Mouse (Mus musculus) CH12.LX (cell line): Measurements from ENCODE around the gene Fam13c.

Source experiments
- CTCF ChIP-seq, 2 experiments: IDR thresholded peaks in 1 of 2; conservative IDR thresholded peaks in 1 of 2; 2 replicates each; pipeline ENCODE4 v1.5.1; 2011 to 2012; ENCODE audit warnings: low read depth in 2 of 2, low read length in 2 of 2, improper control_type of control experiment in 1 of 2, inconsistent platforms in 1 of 2, mild to moderate bottlenecking in 1 of 2, moderate library complexity in 1 of 2
- ELF1 ChIP-seq: IDR thresholded peaks from 2 replicates; pipeline ENCODE4 v1.6.1; 2014; ENCODE audit warnings: low read depth, mild to moderate bottlenecking, inconsistent platforms, low read length, improper control_type of control experiment
- ZNF384 ChIP-seq: IDR thresholded peaks from 2 replicates; pipeline ENCODE4 v1.6.1; 2012; ENCODE audit warnings: low read depth, low read length, improper control_type of control experiment, inconsistent platforms

GRCm38 (mm10) chr10:70440639-70441461 lies 569 bp downstream of the Fam13c start:
- TF ChIP-seq ZNF384 (no peak), ELF1 (no peak), CTCF (conservative IDR thresholded peaks at IDR 0.05 in 1 of 2, IDR thresholded peaks at IDR 0.05 in 1 of 2; ENCODE audit: low read depth in 2 of 2, low read length in 2 of 2) (no peak)
